9 mouse cellular contexts compared by ENCODE assay signal in the genomic region with DNA sequence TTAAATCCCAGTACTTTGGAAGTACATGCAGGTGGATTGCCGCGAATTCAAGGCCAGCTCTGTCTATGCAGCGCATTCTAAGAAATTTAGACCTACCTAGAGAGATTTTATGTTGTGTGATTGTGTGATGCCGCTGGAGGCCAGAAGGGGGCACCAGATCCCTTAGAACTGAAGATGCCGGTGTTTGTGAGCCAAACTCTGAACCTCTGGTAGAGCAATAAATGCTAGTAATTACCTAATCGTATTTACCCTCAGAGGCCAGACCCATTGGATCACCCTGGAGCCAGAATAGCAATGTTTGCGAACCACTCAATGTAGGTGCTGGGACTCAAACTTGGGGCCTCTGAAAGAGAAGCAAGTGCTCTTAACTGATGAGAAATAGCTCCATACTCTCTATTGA. TPM values are rescaled to one million over a fixed set of nuclear protein-coding genes. Genes with fewer than 3 reads are reported as not detected.
DNase-seq lines count a peak whose midpoint lies in the region; ATAC-seq and TF ChIP-seq lines count a peak whose summit lies in the region.
"Had no signal": no experiment of that assay in that cellular context is flagged by ENCODE, and none has a peak within 500 bp of the region (broad histone marks: within the 10 kb centered on the region; RNA-seq: fewer than 3 reads in every experiment).

No protein-coding gene starts in this region.

- no peaks in the 10 kb centered on the region for H3K27me3 ChIP-seq in lung, embryonic 14.5 days (ENCODE audit: insufficient read depth, low read length)
- H3K27me3 ChIP-seq: hindbrain, embryonic 15.5 days had no signal

- H3K4me3 ChIP-seq in ES-E14 (ENCODE audit: insufficient read depth in 1 of 2, low read depth in 1 of 2, low read length in 2 of 2, poor library complexity in 1 of 2, severe bottlenecking in 1 of 2), result no peak overlapping the region
- no peak overlapping the region for H3K4me3 ChIP-seq in gastrocnemius, adult 2 months
- H3K4me3 ChIP-seq in lung, embryonic 14.5 days (ENCODE audit: low read depth, low read length), result no peak overlapping the region
- H3K4me3 ChIP-seq: hindbrain, embryonic 15.5 days had no signal

- no peak overlapping the region for H3K4me2 ChIP-seq in lung, embryonic 14.5 days
- H3K4me2 ChIP-seq: hindbrain, embryonic 15.5 days had no signal

- intact Hi-C loops in gastrocnemius, adult 2 months (cut with DNase I), result loop anchor here (2.0 to 10.0 kb wide), 2 partner anchors 39 to 217 kb away; no protein-coding TSS in a partner anchor

- H3K4me1 ChIP-seq in ES-E14 (ENCODE audit: control insufficient read depth in 2 of 2, insufficient read depth in 2 of 2, low read length in 2 of 2, poor library complexity in 1 of 2), result no peaks in the 10 kb centered on the region
- no peaks in the 10 kb centered on the region for H3K4me1 ChIP-seq in lung, embryonic 14.5 days (ENCODE audit: insufficient read depth)
- H3K4me1 ChIP-seq: hindbrain, embryonic 15.5 days had no signal

- peak; percentile 88 to 92 for DNase-seq in B cell, adult 2 months
- DNase-seq in ES-E14 (ENCODE audit: low read depth, low spot score), result peak; percentile 63
- DNase-seq in cerebellum, adult 18-20 months, result peak; percentile 71 to 80
- DNase-seq in gastrocnemius, adult 2 months, result peak; percentile 81
- peak; percentile 86 to 92 for DNase-seq in kidney, postnatal 36 days
- DNase-seq in lung, embryonic 14.5 days, result peak; percentile 86
- DNase-seq in right cerebral cortex, postnatal 10 days (ENCODE audit: low spot score in 2 of 2), result peak; percentile 57 to 78
- DNase-seq in urinary bladder, postnatal 36 days (ENCODE audit: low spot score in 2 of 2), result peak; percentile 72 to 77

- WGBS in lung, embryonic 14.5 days, result 20% methylated on average over 7 of the region's 7 CpGs

- H3K27ac ChIP-seq in ES-E14 (ENCODE audit: insufficient read depth, low read depth, low read length, poor library complexity, severe bottlenecking), result no peak overlapping the region
- H3K27ac ChIP-seq in gastrocnemius, adult 2 months, result no peak overlapping the region
- no peak overlapping the region for H3K27ac ChIP-seq in lung, embryonic 14.5 days (ENCODE audit: low read depth)
- H3K27ac ChIP-seq: hindbrain, embryonic 15.5 days had no signal

- ATAC-seq in lung, embryonic 14.5 days (ENCODE audit: insufficient read depth), result no peak

- in situ Hi-C loops in ES-E14 (cut with MboI; ENCODE audit: low sequenced_read_pairs in 2 of 2, unreplicated experiment in 2 of 2), result loop anchor here (25.0 kb wide), 1 partner anchor 435 kb away; no protein-coding TSS in a partner anchor

- TF ChIP-seq CTCF in gastrocnemius, adult 2 months (IDR thresholded peaks at IDR 0.05), result peak; percentile 93
- peak; percentile 78 for TF ChIP-seq CTCF in lung, embryonic 14.5 days (IDR thresholded peaks at IDR 0.05; ENCODE audit: low read depth)

- H3K9me3 ChIP-seq in ES-E14 (ENCODE audit: control insufficient read depth, insufficient read depth, low read depth, low read length), result no peaks in the 10 kb centered on the region
- no peaks in the 10 kb centered on the region for H3K9me3 ChIP-seq in lung, embryonic 14.5 days (ENCODE audit: low read depth, low read length)
- H3K9me3 ChIP-seq: hindbrain, embryonic 15.5 days had no signal

- no peak overlapping the region for H3K9ac ChIP-seq in ES-E14 (ENCODE audit: insufficient read depth, low read depth, low read length, poor library complexity, severe bottlenecking)
- no peak overlapping the region for H3K9ac ChIP-seq in lung, embryonic 14.5 days
- H3K9ac ChIP-seq: hindbrain, embryonic 15.5 days had no signal

- no peaks in the 10 kb centered on the region for H3K36me3 ChIP-seq in ES-E14 (ENCODE audit: control insufficient read depth, insufficient read depth, low read length, poor library complexity, severe bottlenecking)
- no peaks in the 10 kb centered on the region for H3K36me3 ChIP-seq in lung, embryonic 14.5 days (ENCODE audit: insufficient read depth)
- H3K36me3 ChIP-seq: hindbrain, embryonic 15.5 days had no signal

TF ChIP-seq in ES-E14, 5 proteins besides CTCF, POLR2A, EP300 and RAD21:
- TF ChIP-seq CHD2 (IDR thresholded peaks at IDR 0.05; ENCODE audit: low read depth, low read length) (no peak), HCFC1 (IDR thresholded peaks at IDR 0.05; ENCODE audit: borderline replicate concordance, insufficient read depth, low read length) (no peak), MAFK (IDR thresholded peaks at IDR 0.05; ENCODE audit: insufficient read depth, low read depth, low read length) (no peak), ZC3H11A (IDR thresholded peaks at IDR 0.05; ENCODE audit: borderline replicate concordance, low read depth, low read length) (no peak), ZNF384 (IDR thresholded peaks at IDR 0.05; ENCODE audit: low read depth, low read length) (no peak)

RNA-seq across cellular contexts. Expression of gene Vamp8, which starts 11.4 kb away (rescaled TPM):
- 25.6 and 44.0 TPM in 2 replicates for total RNA-seq in ES-E14 (2012; rRNA removed)
- total RNA-seq in gastrocnemius, adult 2 months (2021), result 10 to 100 TPM; 50.4 to 58.0 TPM
- polyA plus RNA-seq in lung, embryonic 14.5 days (2014; fragmentation: Nextera tagmentation; extraction: Ambion mirVana), result 132 and 137 TPM in 2 replicates

RNA-seq across cellular contexts. Expression of gene Ggcx, which starts 12.2 kb away (rescaled TPM):
- total RNA-seq in ES-E14 (2012; rRNA removed), result 22.6 and 25.2 TPM in 2 replicates
- 10 to 100 TPM; 12.2 to 17.3 TPM for total RNA-seq in gastrocnemius, adult 2 months (2021)
- 22.3 and 23.4 TPM in 2 replicates for polyA plus RNA-seq in lung, embryonic 14.5 days (2014; fragmentation: Nextera tagmentation; extraction: Ambion mirVana)

RNA-seq across cellular contexts. Expression of gene Vamp5, which starts 21.6 kb away (rescaled TPM):
- 1.0 and 1.2 TPM in 2 replicates for total RNA-seq in ES-E14 (2012; rRNA removed)
- total RNA-seq in gastrocnemius, adult 2 months (2021), result 100 to 1,000 TPM in 1 of 2 experiments, 10 to 100 TPM in 1; 97.5 to 102 TPM
- 31.0 and 31.2 TPM in 2 replicates for polyA plus RNA-seq in lung, embryonic 14.5 days (2014; fragmentation: Nextera tagmentation; extraction: Ambion mirVana)

RNA-seq across cellular contexts. Expression of gene Rnf181, which starts 35.1 kb away (rescaled TPM):
- total RNA-seq in ES-E14 (2012; rRNA removed), result 57.2 and 62.0 TPM in 2 replicates
- 10 to 100 TPM; 24.9 to 26.6 TPM for total RNA-seq in gastrocnemius, adult 2 months (2021)
- polyA plus RNA-seq in lung, embryonic 14.5 days (2014; fragmentation: Nextera tagmentation; extraction: Ambion mirVana), result 105 and 116 TPM in 2 replicates

RNA-seq across cellular contexts. Expression of gene Mat2a, which starts 37.5 kb away (rescaled TPM):
- total RNA-seq in ES-E14 (2012; rRNA removed), result 407 and 469 TPM in 2 replicates
- 100 to 1,000 TPM; 130 to 164 TPM for total RNA-seq in gastrocnemius, adult 2 months (2021)
- 400 and 402 TPM in 2 replicates for polyA plus RNA-seq in lung, embryonic 14.5 days (2014; fragmentation: Nextera tagmentation; extraction: Ambion mirVana)

Comparison
In these comparisons a context has a peak if more than half of its experiments do, and no peak if none do; other contexts are left out.
1. RNA of gene Vamp5, which starts 21.6 kb away (total RNA-seq): 97.5 to 102 TPM in gastrocnemius, adult 2 months; 1.0 to 1.2 TPM in ES-E14; every median in the first group is over 10 times any median in the second.
2. Peak in every context shown above with its lines, with median percentiles within 50 percentile points of each other: DNase-seq.